Mouse (Mus musculus) c-Kit-positive CD71-positive TER-119-positive erythroid progenitor cells, embryonic 14.5 days (primary cell): ENCODE results near the gene Inca1.

Experiments
- DNase-seq: peaks from one replicate; pipeline ENCODE4 v3.0.0-alpha.2; 2013; ENCODE audit warnings: low spot score

Gene Inca1

DNA sequence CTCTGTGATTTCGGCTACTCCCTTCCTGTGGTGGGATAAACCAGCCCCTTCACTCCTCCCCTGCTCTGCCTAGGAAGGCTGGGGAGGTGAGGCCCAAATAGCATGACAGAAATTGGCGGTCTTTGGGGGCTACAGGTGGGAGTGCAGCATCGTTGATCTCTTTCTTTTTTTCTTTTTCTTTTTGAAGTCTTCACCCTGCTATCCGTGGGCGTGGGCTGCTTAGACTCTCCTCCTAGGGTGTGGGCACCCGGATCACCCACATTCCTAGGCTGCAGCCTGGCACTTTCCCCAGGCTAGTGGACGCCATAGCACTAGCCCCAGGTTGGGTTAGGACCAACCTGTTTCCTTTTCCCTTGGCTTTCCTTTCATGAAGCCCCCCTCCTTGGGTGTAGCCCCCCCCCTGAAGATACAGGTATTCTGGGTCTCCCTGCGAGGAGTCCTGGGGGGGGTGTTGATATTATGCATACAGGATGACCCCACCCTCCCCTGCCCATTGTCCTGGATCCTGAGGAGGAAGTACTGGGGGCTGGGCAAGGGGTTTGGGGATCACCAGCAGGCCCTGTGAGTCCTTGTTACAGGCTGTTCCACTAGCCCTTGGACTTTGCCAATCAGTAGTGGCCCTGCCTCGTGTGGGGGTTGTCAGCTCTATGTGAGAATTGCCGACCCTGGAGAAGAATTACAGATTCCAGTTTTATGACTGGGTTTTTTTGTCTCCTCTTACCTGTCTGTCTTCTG lies 1.4 kb upstream of the Inca1 start:
- DNase-seq = no peak

DNA sequence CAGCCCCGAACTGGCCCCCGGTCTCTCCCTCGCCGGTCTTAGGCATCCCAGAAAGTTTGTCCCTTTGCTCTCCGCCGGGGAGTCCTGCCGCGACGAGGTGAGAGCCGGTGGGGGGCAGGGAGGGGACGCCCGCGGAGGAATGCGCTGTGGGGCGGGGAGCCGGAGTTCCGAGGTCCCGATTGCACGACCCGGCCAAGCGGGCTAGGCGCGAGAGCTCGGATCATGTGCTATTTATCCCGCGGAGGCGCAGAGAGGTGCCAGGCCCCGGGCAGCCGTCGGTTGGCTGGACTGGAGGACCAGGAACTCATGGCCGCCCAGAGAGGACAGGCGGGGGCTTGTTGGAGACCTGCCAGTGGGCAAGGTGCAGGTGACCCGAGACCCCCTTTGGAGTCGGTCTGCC lies 658 bp upstream of the Inca1 start:
- no peak for DNase-seq

DNA sequence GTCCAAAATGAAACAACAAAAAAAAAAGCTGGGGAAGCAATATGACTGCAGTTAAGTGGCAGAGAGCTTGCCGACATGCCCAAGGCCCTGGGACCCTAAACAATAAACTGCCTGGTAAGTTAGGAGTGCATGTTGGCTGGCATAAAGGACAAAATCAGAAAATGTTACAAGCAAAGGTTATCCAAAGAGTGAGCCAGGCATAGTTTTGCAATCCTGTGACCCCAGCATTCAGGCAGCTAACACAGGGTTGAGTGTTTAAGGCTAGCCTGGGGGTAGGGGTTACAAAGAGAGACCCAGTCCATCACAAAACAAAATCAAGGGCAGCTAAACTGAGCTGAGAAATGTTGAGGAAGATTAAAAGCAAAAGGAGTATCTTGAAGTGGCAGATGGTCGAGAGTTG lies 904 bp downstream of the Inca1 start:
- DNase-seq = no peak

GRCm38 (mm10) chr11:70697376-70697775 lies 2.6 kb downstream of the Inca1 start:
- no peak for DNase-seq

DNA sequence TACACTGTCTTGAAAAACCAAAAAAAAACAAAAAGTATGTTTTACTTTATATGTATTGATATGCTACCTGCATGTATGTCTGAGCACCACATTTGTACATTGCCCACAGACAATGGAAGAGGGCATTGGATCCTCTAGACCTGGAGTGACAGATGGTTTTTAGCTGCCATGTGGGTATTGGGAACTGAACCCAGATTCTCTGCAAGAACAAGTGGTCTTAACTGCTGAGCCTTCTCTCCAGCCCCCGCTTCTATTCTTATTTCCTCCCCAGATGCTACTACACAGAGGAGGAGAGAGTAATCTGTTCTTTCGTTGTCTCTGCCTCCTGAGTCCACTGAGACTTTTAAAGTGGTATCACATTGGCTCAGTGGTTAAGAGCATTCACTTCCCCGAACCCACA lies 6.5 kb downstream of the Inca1 start:
- DNase-seq = no peak

- DNase-seq = no peak
Observed at GRCm38 (mm10) chr11:70689578-70689977, 10.4 kb downstream of the Inca1 start.

GRCm38 (mm10) chr11:70688372-70688771 lies 11.6 kb downstream of the Inca1 start:
- DNase-seq = no peak

DNA sequence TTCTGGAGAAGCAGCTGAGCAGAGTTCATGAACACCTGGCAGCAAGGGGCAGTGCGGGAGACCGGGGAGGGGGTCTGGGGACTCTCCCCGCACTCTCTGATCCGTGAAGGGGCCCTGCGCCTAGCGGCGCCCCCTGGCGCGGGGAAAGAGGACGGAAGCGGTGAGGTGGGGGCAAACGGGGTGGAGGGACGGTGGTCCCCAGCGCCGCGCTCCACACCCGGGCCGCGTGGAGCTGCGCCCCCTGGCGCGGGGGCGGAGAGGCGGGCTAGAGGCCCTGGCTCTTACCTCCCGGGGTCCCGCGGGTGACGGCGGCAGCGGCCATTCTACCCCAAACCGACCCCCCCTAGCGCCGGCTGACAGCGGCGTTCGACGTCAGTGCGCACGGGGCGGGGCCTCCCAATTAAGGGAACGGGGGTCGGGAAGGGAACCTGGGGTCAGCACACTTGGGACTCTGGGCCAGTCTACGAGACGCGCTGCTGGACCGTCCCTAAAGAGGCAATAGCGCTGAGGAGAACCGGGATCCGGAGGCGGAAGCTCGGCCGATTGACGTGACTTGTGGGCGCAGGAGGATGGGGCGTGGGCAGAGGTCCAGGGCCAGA lies 12.3 kb downstream of the Inca1 start, which contains the start of gene Camta2:
TSS of gene Camta2 (minus strand) at position 505 of the 599 bp plus-strand sequence.
- no peak for DNase-seq

DNA sequence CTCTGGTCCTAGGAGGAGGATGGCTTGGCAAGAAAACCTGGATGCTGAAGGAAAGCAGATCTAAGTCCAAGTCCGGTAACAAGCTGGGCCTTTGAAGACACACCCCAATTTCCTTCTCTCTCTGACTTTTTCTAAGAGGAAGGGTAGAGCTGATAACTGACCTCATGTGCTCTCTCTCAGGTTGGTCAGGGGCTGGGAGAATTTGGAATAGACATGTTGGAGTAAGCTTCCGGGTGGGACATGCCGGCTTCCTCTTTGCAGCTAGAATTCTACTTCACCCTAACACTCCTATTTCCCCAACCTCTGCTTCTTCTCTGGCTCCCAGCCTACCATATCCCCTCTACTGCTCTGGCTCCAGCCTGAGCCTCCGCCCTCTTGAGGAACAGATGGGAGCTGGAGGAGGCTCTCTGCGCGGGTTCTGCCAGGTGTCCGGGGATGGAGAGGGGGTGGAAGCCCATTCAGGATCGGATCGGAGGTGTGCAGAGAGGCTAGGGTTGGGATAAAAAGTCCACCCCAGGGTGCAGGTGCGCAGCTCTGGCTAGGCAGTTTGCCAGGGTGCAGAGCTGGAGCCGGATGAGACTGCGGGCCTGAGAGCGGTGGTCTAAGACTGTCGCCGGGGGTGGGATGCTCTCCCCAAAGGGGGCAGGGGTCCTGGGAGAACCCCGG lies 12.9 kb downstream of the Inca1 start:
- DNase-seq = no peak

DNA sequence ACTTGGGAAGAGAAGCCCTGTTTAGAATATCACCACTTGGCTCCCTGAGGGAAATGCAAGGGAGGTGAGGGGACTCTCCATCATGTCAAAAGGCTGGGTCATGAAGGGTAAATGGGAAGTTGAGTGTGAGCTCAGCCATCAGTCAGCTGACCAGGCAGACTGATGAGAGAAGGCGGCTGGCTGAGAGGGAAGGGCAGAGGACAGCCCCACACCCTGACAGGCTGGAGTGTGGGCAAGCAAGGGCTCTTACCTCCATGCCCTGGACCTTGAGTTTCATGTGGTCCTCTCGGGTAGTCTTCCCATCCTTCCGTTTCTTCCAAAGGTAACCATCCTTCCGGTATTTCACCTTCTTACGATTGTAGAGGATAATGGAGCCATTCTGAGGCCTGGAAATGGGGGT lies 16.3 kb downstream of the Inca1 start:
- no peak for DNase-seq

- DNase-seq = no peak
Observed at GRCm38 (mm10) chr11:70681897-70682581, 17.9 kb downstream of the Inca1 start.

DNA sequence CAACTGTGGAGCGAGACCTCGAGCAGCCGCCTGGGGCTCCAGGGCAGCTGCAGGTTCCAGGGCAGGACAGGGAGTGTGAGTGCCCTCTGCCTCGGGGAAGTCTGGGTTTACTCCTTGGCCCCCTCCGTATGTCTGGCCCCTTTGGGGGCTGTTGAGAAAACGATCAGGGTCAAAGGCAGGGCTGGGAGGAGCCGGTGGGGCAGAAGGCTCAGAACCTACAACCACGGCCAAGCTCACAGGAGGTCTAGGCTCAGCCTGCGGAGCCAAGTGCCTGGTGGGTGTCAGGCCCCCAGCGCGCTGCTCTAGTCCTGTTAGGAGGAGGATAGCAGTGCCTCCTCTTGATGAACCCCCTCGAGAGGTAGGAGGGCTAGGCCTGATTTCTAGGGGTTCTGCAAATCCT lies 18.8 kb downstream of the Inca1 start:
- no peak for DNase-seq

DNA sequence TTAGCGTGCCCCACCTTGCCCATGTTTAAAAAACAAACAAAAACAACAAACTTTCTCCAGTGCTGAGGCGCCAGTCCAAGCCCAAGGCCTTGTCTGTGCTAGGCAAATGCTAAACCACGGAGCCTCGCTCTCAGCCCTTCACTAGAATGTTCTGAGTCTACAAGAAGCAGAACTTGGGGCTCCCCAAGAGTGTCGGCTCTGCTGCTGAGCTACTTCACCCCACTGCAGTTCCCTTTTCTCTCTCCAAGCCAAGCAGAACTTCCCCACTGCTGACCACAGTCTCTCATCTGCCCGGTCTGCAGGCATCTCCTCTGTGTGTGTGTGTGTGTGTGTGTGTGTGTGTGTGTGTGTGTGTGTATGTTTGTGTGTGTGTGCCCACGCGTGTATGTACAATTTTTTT lies 20.1 kb downstream of the Inca1 start:
- DNase-seq = no peak

- DNase-seq = no peak
Observed at GRCm38 (mm10) chr11:70679361-70679760, 20.6 kb downstream of the Inca1 start.

DNA sequence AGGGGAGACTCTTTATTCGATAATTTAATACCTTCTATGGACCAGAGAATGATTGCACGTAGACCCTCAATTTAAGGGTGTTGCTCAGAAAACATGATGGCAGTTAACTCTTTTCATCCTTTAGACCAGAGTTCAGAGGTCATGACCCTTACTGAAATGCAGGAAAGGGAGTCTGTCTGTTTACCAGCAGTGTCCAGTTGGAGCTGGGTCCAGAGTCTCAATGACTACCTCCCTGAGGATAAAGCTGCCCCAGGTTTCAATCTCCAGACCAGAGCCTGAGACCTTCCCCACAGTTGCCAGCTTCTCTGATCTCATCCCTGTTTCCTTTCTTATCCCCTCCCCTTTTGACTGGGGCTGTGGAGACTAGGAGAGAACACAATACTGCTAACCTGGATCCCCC lies 21.4 kb downstream of the Inca1 start:
- DNase-seq = no peak

DNA sequence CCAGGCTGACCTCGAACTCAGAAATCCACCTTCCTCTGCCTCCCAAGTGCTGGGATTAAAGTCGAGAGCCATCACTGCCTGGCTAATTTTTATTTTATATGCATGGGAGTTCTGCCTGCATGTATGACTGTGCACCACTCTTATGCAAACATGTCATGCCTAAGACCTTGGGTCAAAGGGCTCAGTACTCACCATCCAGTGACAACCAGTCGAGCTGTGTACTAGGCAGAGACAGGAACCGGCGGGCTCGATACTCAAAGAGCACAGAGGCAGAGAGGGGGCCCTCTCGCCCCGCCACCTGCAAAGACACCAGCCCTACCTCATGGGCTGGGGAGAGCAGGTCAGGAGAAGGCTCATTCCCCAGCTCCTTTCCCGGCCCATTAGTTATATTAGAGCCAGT lies 21.9 kb downstream of the Inca1 start:
- no peak for DNase-seq

- no peak for DNase-seq
Observed at GRCm38 (mm10) chr11:70674501-70674900, 25.5 kb downstream of the Inca1 start.

DNA sequence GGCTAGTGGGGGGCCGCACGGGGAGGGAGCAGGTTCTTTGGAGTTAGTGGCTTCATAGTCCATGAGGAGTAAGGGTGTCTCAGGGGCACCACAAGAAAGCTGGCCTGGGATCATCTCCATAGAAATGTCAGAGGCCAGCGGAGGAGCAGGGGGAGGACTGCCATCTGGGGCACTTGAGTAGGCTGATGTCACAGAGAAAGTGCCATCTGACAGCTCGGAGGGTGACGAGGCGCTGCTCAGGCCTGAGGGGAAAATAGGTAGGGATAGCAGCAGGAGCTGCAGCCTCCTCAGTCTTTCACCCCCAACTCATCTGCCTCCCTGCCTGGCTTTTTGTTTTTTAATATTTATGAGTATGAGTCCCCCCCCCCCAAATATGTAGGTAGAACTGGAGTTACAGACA lies 25.9 kb downstream of the Inca1 start:
- DNase-seq = no peak

DNA sequence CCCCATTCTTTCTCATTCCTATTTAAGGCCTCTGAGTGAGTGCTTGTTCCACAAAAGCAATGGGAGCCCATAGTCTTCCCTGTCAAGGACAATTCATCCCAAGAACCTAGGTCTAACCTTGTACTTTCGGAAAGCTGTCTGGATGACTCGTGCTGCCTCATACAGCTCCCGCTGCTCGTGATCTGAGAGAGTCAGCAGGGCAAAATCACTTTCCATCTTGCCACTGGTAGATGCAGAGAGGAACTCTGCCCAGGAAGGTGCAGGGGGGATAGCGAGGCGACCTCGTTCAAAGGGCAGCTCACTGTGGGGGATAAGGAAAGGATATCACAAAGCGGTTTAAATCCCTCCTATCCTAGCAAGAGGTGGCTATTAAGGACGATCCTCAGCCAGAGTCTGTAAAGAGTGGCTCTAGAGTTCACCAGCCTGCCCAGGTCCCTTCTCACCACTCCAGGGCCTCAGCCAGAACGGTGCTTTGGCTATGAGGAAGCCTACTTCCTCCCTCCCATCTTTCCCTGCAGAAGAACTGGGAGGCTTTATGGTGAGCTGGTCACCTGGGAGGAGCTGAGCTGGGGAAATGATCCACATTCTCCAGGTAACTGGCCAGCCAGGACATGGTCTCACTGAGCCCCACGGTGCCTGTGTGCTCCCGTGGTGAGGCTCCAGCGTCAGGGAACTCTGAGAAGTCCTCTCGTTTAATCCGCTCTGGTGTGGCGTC lies 28.5 kb downstream of the Inca1 start:
- no peak for DNase-seq

DNA sequence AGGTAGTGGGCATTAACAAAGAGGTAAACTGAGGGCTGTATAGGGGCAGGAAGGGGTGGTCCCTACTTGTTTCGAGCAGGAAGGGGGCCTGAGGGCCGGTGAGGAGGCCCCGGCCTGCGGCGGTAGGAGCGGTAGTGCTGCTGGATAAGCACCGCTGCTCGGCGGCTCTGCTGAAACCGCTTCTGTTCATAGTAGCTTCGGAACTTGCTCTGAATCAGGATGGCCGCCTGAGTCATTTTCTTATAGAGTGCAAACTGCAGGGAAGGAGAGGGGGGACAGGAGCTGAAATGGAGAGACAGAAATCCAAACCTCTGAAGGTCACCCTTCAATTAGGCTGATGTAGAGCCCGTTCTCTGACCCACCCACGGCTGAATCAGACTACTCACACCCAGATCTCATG lies 29.5 kb downstream of the Inca1 start:
- no peak for DNase-seq

- no peak for DNase-seq
Observed at GRCm38 (mm10) chr11:70669582-70670345, 30.2 kb downstream of the Inca1 start.
